Mouse (Mus musculus): ENCODE results near the gene Calcrl. TPM values are rescaled to one million over a fixed set of nuclear protein-coding genes. Genes with fewer than 3 reads are reported as not detected.

Calcrl gene
- polyA plus RNA-seq, 1 experiment from 2014 or later, result 12.8 TPM

GRCm38 (mm10) chr2:84362779-84363719 lies 62.2 kb downstream of the Calcrl start:
- no peaks in the 10 kb centered on the region for H3K27me3 ChIP-seq (ENCODE audit: insufficient read depth, low read length)
- WGBS (ENCODE audit: insufficient replicate concordance), result 93% methylated on average over 6 of the region's 6 CpGs
- no peak for ATAC-seq

GRCm38 (mm10) chr2:84358690-84359343 lies 66.4 kb downstream of the Calcrl start:
- Histone ChIP-seq H3K27me3 (ENCODE audit: insufficient read depth, low read length) (no peaks in the 10 kb centered on the region), H3K4me1 (ENCODE audit: insufficient read depth) (no peaks in the 10 kb centered on the region), H3K4me3 (ENCODE audit: low read depth, low read length) (no peak overlapping the region), H3K27ac (ENCODE audit: low read depth) (no peak overlapping the region), H3K9ac (replicated peaks) (no peak overlapping the region), H3K36me3 (replicated peaks; ENCODE audit: insufficient read depth, low read length) (no peaks in the 10 kb centered on the region), H3K4me2 (ENCODE audit: low read depth, low read length) (no peak overlapping the region), H3K9me3 (ENCODE audit: low read length) (no peaks in the 10 kb centered on the region)
- 65% methylated on average over 3 of the region's 3 CpGs for WGBS (ENCODE audit: insufficient replicate concordance)
- TF ChIP-seq CTCF (IDR thresholded peaks at IDR 0.05; ENCODE audit: low read depth) (no peak), EP300 (IDR thresholded peaks at IDR 0.05; ENCODE audit: low read depth) (no peak)
- ATAC-seq (peak; percentile 73), DNase-seq (no peak)

More at GRCm38 (mm10) chr2:84362779-84363719, 62.2 kb downstream of the Calcrl start:
- H3K9ac ChIP-seq (replicated peaks), result no peak overlapping the region
- no peak for TF ChIP-seq EP300 (IDR thresholded peaks at IDR 0.05; ENCODE audit: low read depth)
- no peak for TF ChIP-seq CTCF (IDR thresholded peaks at IDR 0.05; ENCODE audit: low read depth)
- no peak overlapping the region for H3K27ac ChIP-seq (ENCODE audit: low read depth)
- no peaks in the 10 kb centered on the region for H3K9me3 ChIP-seq (ENCODE audit: low read length)
- no peak overlapping the region for H3K4me2 ChIP-seq (ENCODE audit: low read depth, low read length)
- no peak for DNase-seq
- H3K4me1 ChIP-seq (ENCODE audit: insufficient read depth), result peaks cover 7% of the 10 kb centered on the region; the same call in 1 of the 2 replicates
- no peaks in the 10 kb centered on the region for H3K36me3 ChIP-seq (replicated peaks; ENCODE audit: insufficient read depth, low read length)
- no peak overlapping the region for H3K4me3 ChIP-seq (ENCODE audit: low read depth, low read length)

GRCm38 (mm10) chr2:84355281-84355680 lies 69.9 kb downstream of the Calcrl start:
- ATAC-seq (no peak), DNase-seq (no peak)
- H3K27me3 ChIP-seq (ENCODE audit: insufficient read depth, low read length), result no peaks in the 10 kb centered on the region
- no peaks in the 10 kb centered on the region for H3K9me3 ChIP-seq (ENCODE audit: low read length)
- TF ChIP-seq CTCF (IDR thresholded peaks at IDR 0.05; ENCODE audit: low read depth) (no peak), EP300 (IDR thresholded peaks at IDR 0.05; ENCODE audit: low read depth) (no peak)
- H3K36me3 ChIP-seq (replicated peaks; ENCODE audit: insufficient read depth, low read length), result no peaks in the 10 kb centered on the region
- H3K27ac ChIP-seq (ENCODE audit: low read depth), result no peak overlapping the region
- no peak overlapping the region for H3K4me3 ChIP-seq (ENCODE audit: low read depth, low read length)
- no peak overlapping the region for H3K9ac ChIP-seq (replicated peaks)
- no peaks in the 10 kb centered on the region for H3K4me1 ChIP-seq (ENCODE audit: insufficient read depth)
- no peak overlapping the region for H3K4me2 ChIP-seq (ENCODE audit: low read depth, low read length)
- WGBS (ENCODE audit: insufficient replicate concordance), result 61% methylated on average over 4 of the region's 4 CpGs

- 73% methylated on average over 2 of the region's 2 CpGs for WGBS (ENCODE audit: insufficient replicate concordance)
- ATAC-seq (no peak), DNase-seq (no peak)
- H3K27ac ChIP-seq (ENCODE audit: low read depth), result no peak overlapping the region
- peaks cover 16% of the 10 kb centered on the region; the same call in 1 of the 2 replicates for H3K36me3 ChIP-seq (replicated peaks; ENCODE audit: insufficient read depth, low read length)
- H3K4me3 ChIP-seq (ENCODE audit: low read depth, low read length), result no peak overlapping the region
- no peak overlapping the region for H3K4me2 ChIP-seq (ENCODE audit: low read depth, low read length)
- no peak overlapping the region for H3K9ac ChIP-seq (replicated peaks)
- TF ChIP-seq CTCF (IDR thresholded peaks at IDR 0.05; ENCODE audit: low read depth) (no peak), EP300 (IDR thresholded peaks at IDR 0.05; ENCODE audit: low read depth) (no peak)
- H3K4me1 ChIP-seq (ENCODE audit: insufficient read depth), result no peaks in the 10 kb centered on the region
- H3K9me3 ChIP-seq (ENCODE audit: low read length), result no peaks in the 10 kb centered on the region
- no peaks in the 10 kb centered on the region for H3K27me3 ChIP-seq (ENCODE audit: insufficient read depth, low read length)
Observed at GRCm38 (mm10) chr2:84347376-84347775, 77.8 kb downstream of the Calcrl start.

GRCm38 (mm10) chr2:84343756-84344155 lies 81.5 kb downstream of the Calcrl start:
- Histone ChIP-seq H3K27me3 (ENCODE audit: insufficient read depth, low read length) (no peaks in the 10 kb centered on the region), H3K4me2 (ENCODE audit: low read depth, low read length) (no peak overlapping the region), H3K27ac (ENCODE audit: low read depth) (no peak overlapping the region), H3K9me3 (ENCODE audit: low read length) (no peaks in the 10 kb centered on the region), H3K9ac (replicated peaks) (no peak overlapping the region), H3K36me3 (replicated peaks; ENCODE audit: insufficient read depth, low read length) (peaks cover 19% of the 10 kb centered on the region; the same call in 1 of the 2 replicates), H3K4me1 (ENCODE audit: insufficient read depth) (no peaks in the 10 kb centered on the region), H3K4me3 (ENCODE audit: low read depth, low read length) (no peak overlapping the region)
- ATAC-seq (no peak), DNase-seq (no peak)
- WGBS (ENCODE audit: insufficient replicate concordance), result 66% methylated on average over 2 of the region's 2 CpGs
- no peak for TF ChIP-seq CTCF (IDR thresholded peaks at IDR 0.05; ENCODE audit: low read depth)
- no peak for TF ChIP-seq EP300 (IDR thresholded peaks at IDR 0.05; ENCODE audit: low read depth)

Measured in liver, postnatal 0 days (tissue).